Mouse (Mus musculus) C2C12 (cell line): ENCODE measurements at regions not wholly inside any gene's neighbourhood (a gene's known extent, or its start where the extent isn't known, plus 50 kb on each side); places are given as distances from the start of the nearest gene placed in this dataset.

ENCODE experiments used
- H3K27me3 ChIP-seq: one replicate; pipeline ENCODE4 v1.6.1; 2011; ENCODE audit not compliant: control insufficient read depth, insufficient read depth, insufficient read length
- H3K36me3 ChIP-seq: one replicate; pipeline ENCODE4 v1.6.1; 2011; ENCODE audit not compliant: control insufficient read depth, insufficient read depth
- H3K4me3 ChIP-seq: one replicate; pipeline ENCODE4 v1.5.1; 2011; ENCODE audit warnings: mild to moderate bottlenecking, control low read depth; ENCODE audit not compliant: poor library complexity, insufficient read depth, severe bottlenecking
- H3K79me2 ChIP-seq: one replicate; pipeline ENCODE4 v1.6.1; 2011; ENCODE audit not compliant: control insufficient read depth, insufficient read depth
- H3K79me3 ChIP-seq: one replicate; pipeline ENCODE4 v1.6.1; 2011; ENCODE audit warnings: low read depth, control low read depth
- H3ac ChIP-seq: one replicate; pipeline ENCODE3; 2011; ENCODE audit warnings: low read depth; ENCODE audit not compliant: control insufficient read depth, insufficient read length
- CEBPB ChIP-seq: IDR thresholded peaks from one replicate; pipeline ENCODE4 v1.6.1; 2011; ENCODE audit warnings: low read depth, mild to moderate bottlenecking, control low read depth, moderate library complexity
- CTCF ChIP-seq: IDR thresholded peaks from one replicate; pipeline ENCODE4 v1.5.1; 2011; ENCODE audit not compliant: control insufficient read depth, insufficient read depth, insufficient read length
- FOSL1 ChIP-seq: IDR thresholded peaks from one replicate; pipeline ENCODE4 v1.8.0; 2011; ENCODE audit warnings: mild to moderate bottlenecking, low read length; ENCODE audit not compliant: poor library complexity, insufficient read depth, severe bottlenecking
- MAX ChIP-seq: IDR thresholded peaks from one replicate; pipeline ENCODE4 v1.6.1; 2011; ENCODE audit warnings: mild to moderate bottlenecking, control low read depth
- MYOD1 ChIP-seq: IDR thresholded peaks from one replicate; pipeline ENCODE4 v1.6.1; 2011; ENCODE audit warnings: low read depth; ENCODE audit not compliant: control insufficient read depth, insufficient read length
- MYOG ChIP-seq: IDR thresholded peaks from one replicate; pipeline ENCODE4 v1.6.1; 2011; ENCODE audit not compliant: control insufficient read depth, insufficient read length; ENCODE audit errors: extremely low read depth
- USF1 ChIP-seq: IDR thresholded peaks from one replicate; pipeline ENCODE4 v1.6.1; 2011; ENCODE audit warnings: low read depth, mild to moderate bottlenecking, control low read depth, moderate library complexity

GRCm38 (mm10) chr14:8952853-8953397, 286.9 kb upstream of the 4930452B06Rik start:
- no peaks in the 10 kb centered on the region for H3K79me3 ChIP-seq
- H3K36me3 ChIP-seq = no peaks in the 10 kb centered on the region
- TF ChIP-seq MAX = no peak
- no peak for TF ChIP-seq USF1
- TF ChIP-seq FOSL1 = no peak
- TF ChIP-seq MYOD1 = no peak
- TF ChIP-seq MYOG = no peak
- TF ChIP-seq CTCF = no peak
- TF ChIP-seq CEBPB = no peak
- no peak overlapping the region for H3K4me3 ChIP-seq
- no peak overlapping the region for H3ac ChIP-seq
- no peaks in the 10 kb centered on the region for H3K27me3 ChIP-seq
- H3K79me2 ChIP-seq = no peaks in the 10 kb centered on the region

GRCm38 (mm10) chr14:8948751-8949150, 282.7 kb upstream of the 4930452B06Rik start:
- no peaks in the 10 kb centered on the region for H3K27me3 ChIP-seq
- no peaks in the 10 kb centered on the region for H3K36me3 ChIP-seq
- no peaks in the 10 kb centered on the region for H3K79me2 ChIP-seq
- TF ChIP-seq CEBPB (no peak), USF1 (no peak), FOSL1 (no peak), MAX (no peak), MYOG (no peak), MYOD1 (no peak), CTCF (no peak)
- H3K79me3 ChIP-seq = no peaks in the 10 kb centered on the region
- H3ac ChIP-seq = no peak overlapping the region
- no peak overlapping the region for H3K4me3 ChIP-seq

GRCm38 (mm10) chr14:8946851-8947625, 281.0 kb upstream of the 4930452B06Rik start:
- H3K4me3 ChIP-seq = no peak overlapping the region
- no peaks in the 10 kb centered on the region for H3K79me3 ChIP-seq
- H3ac ChIP-seq = no peak overlapping the region
- no peaks in the 10 kb centered on the region for H3K27me3 ChIP-seq
- H3K36me3 ChIP-seq = no peaks in the 10 kb centered on the region
- no peaks in the 10 kb centered on the region for H3K79me2 ChIP-seq
- TF ChIP-seq CEBPB (no peak), USF1 (no peak), MYOG (no peak), CTCF (no peak), FOSL1 (no peak), MAX (no peak), MYOD1 (no peak)

DNA sequence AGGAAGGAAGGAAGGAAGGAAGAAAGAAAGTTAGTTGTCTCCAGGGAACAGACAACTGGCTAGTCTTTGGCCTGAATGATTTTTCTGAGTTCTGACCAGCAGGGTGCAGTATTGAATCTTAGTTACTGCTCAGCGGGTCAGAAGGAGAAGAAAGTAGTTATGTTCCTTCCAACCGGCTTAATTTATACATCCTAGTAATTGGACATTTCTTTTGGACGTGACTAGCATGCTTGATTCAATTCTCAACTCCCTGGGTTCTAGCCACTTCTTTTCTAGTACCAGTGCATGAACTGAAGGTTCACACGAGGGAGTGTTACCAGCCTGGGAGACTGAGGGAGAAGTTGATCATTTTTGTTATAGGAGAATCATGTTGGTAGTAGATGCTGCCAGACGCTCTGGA, 269.1 kb upstream of the 4930452B06Rik start:
- H3K79me3 ChIP-seq = no peaks in the 10 kb centered on the region
- no peaks in the 10 kb centered on the region for H3K79me2 ChIP-seq
- no peak overlapping the region for H3ac ChIP-seq
- no peak overlapping the region for H3K4me3 ChIP-seq
- TF ChIP-seq USF1 = no peak
- TF ChIP-seq MYOG = no peak
- TF ChIP-seq FOSL1 = no peak
- no peak for TF ChIP-seq CTCF
- no peak for TF ChIP-seq CEBPB
- no peaks in the 10 kb centered on the region for H3K36me3 ChIP-seq
- no peaks in the 10 kb centered on the region for H3K27me3 ChIP-seq
